Mouse (Mus musculus): ENCODE results near the gene Lcorl.

The Lcorl gene

GRCm38 (mm10) chr5:45857254-45858011, at the start of gene Lcorl:
Gene Lcorl (minus strand): TSS chr5:45857615.
- DNase-seq (ENCODE audit: low read depth, low spot score): peak; percentile 87

- DNase-seq (ENCODE audit: low read depth, low spot score): no peak
These were observed 47.3 kb upstream of the Lcorl start for GRCm38 (mm10) chr5:45904683-45905082.

- DNase-seq (ENCODE audit: low read depth, low spot score): no peak
These were observed 45.8 kb upstream of the Lcorl start for GRCm38 (mm10) chr5:45903246-45903645.

GRCm38 (mm10) chr5:45895362-45895761, 37.9 kb upstream of the Lcorl start:
- DNase-seq (ENCODE audit: low read depth, low spot score): no peak

- DNase-seq (ENCODE audit: low read depth, low spot score): no peak
These were observed 36.3 kb upstream of the Lcorl start for GRCm38 (mm10) chr5:45893696-45894095.

GRCm38 (mm10) chr5:45876328-45876727, 18.9 kb upstream of the Lcorl start:
- no peak for DNase-seq (ENCODE audit: low read depth, low spot score)

- DNase-seq (ENCODE audit: low read depth, low spot score): no peak
These were observed 18.1 kb upstream of the Lcorl start for GRCm38 (mm10) chr5:45875472-45875871.

GRCm38 (mm10) chr5:45874284-45875030, 17.0 kb upstream of the Lcorl start:
- no peak for DNase-seq (ENCODE audit: low read depth, low spot score)

GRCm38 (mm10) chr5:45858368-45858767, 953 bp upstream of the Lcorl start:
- DNase-seq (ENCODE audit: low read depth, low spot score): no peak

- DNase-seq (ENCODE audit: low read depth, low spot score): no peak
These were observed 550 bp downstream of the Lcorl start for GRCm38 (mm10) chr5:45856876-45857253.

GRCm38 (mm10) chr5:45856303-45856821, 1.1 kb downstream of the Lcorl start:
- peak; percentile 19 for DNase-seq (ENCODE audit: low read depth, low spot score)

GRCm38 (mm10) chr5:45855526-45856302, 1.7 kb downstream of the Lcorl start:
- peak; percentile 25 for DNase-seq (ENCODE audit: low read depth, low spot score)

- no peak for DNase-seq (ENCODE audit: low read depth, low spot score)
These were observed 12.7 kb downstream of the Lcorl start for GRCm38 (mm10) chr5:45844723-45845122.

GRCm38 (mm10) chr5:45835131-45835530, 22.3 kb downstream of the Lcorl start:
- DNase-seq (ENCODE audit: low read depth, low spot score): no peak

- DNase-seq (ENCODE audit: low read depth, low spot score): no peak
These were observed 45.9 kb downstream of the Lcorl start for GRCm38 (mm10) chr5:45811527-45811926.

GRCm38 (mm10) chr5:45791864-45792263, 65.6 kb downstream of the Lcorl start:
- DNase-seq (ENCODE audit: low read depth, low spot score): no peak

GRCm38 (mm10) chr5:45790221-45790620, 67.2 kb downstream of the Lcorl start:
- no peak for DNase-seq (ENCODE audit: low read depth, low spot score)

GRCm38 (mm10) chr5:45757502-45758121, 99.8 kb downstream of the Lcorl start:
- DNase-seq (ENCODE audit: low read depth, low spot score): no peak

GRCm38 (mm10) chr5:45737911-45738310, 119.5 kb downstream of the Lcorl start:
- DNase-seq (ENCODE audit: low read depth, low spot score): no peak

- no peak for DNase-seq (ENCODE audit: low read depth, low spot score)
These were observed 123.7 kb downstream of the Lcorl start for GRCm38 (mm10) chr5:45733751-45734150.

- no peak for DNase-seq (ENCODE audit: low read depth, low spot score)
These were observed 138.4 kb downstream of the Lcorl start for GRCm38 (mm10) chr5:45718848-45719488.

Measured in c-Kit-negative CD71-positive TER-119-positive erythroid progenitor cells, embryonic 14.5 days (primary cell).